Mouse (Mus musculus) lung, embryonic 16.5 days (tissue): ENCODE data around the gene Trove2. TPM values are rescaled to one million over a fixed set of nuclear protein-coding genes. Genes with fewer than 3 reads are reported as not detected.

ENCODE experiments used
- ATAC-seq: fragments of 200-750 bp; cut with Nextera tagmentation; 2 replicates; pipeline ENCODE4 v1.8.0; 2017; ENCODE audit warnings: low read depth, mild to moderate bottlenecking, moderate library complexity
- H3K27ac ChIP-seq: fragments of 300-500 bp; sonication (generic); 2 replicates; pipeline ENCODE4 v1.5.1; 2014; ENCODE audit warnings: mild to moderate bottlenecking, control low read depth, low read length
- H3K27me3 ChIP-seq: fragments of 300-500 bp; sonication (generic); 2 replicates; pipeline ENCODE4 v1.6.1; 2014; ENCODE audit warnings: low read depth, low read length, mixed read lengths; ENCODE audit not compliant: control insufficient read depth, insufficient read depth
- H3K36me3 ChIP-seq: fragments of 300-500 bp; sonication (generic); 2 replicates; pipeline ENCODE4 v1.6.1; 2014; ENCODE audit warnings: low read length; ENCODE audit not compliant: control insufficient read depth, insufficient read depth
- H3K4me1 ChIP-seq: fragments of 300-500 bp; sonication (generic); replicated peaks from 2 replicates; pipeline ENCODE4 v1.6.1; 2014; ENCODE audit warnings: low read length, mixed read lengths; ENCODE audit not compliant: control insufficient read depth, insufficient read depth
- H3K4me2 ChIP-seq: fragments of 300-500 bp; sonication (generic); 2 replicates; pipeline ENCODE4 v1.6.1; 2014; ENCODE audit warnings: low read depth, low read length, control low read depth
- H3K4me3 ChIP-seq: fragments of 300-500 bp; sonication (generic); 2 replicates; pipeline ENCODE4 v1.5.1; 2014; ENCODE audit warnings: mild to moderate bottlenecking, low read length, control low read depth
- H3K9ac ChIP-seq: fragments of 300-500 bp; sonication (generic); 2 replicates; pipeline ENCODE4 v1.6.1; 2014; ENCODE audit warnings: low read length, control low read depth
- H3K9me3 ChIP-seq: fragments of 300-500 bp; sonication (generic); 2 replicates; pipeline ENCODE4 v1.6.1; 2016; ENCODE audit warnings: low read length; ENCODE audit not compliant: control insufficient read depth
- WGBS: fragments of 180-500 bp; shearing (Covaris S2); extraction: QIAGEN DNeasy Blood & Tissue Kit; methylation state at CpG from one replicate; pipeline ENCODE4 v1.1.7; 2014; 5-methylcytosine and 5-hydroxymethylcytosine counted together
- polyA plus RNA-seq: library from polyadenylated mRNA; unstranded; fragments of >200 nt; fragmentation: Nextera tagmentation; extraction: Ambion mirVana; gene quantifications from 2 replicates; pipeline ENCODE4 v1.2.1, GENCODE M21; 2015

Gene Trove2
- polyA plus RNA-seq, 1 experiment from 2014 or later, result 20.3 TPM

GRCm38 (mm10) chr1:143773909-143774308 lies 3.0 kb downstream of the Trove2 start:
- 69% methylated on average over 6 of the region's 6 CpGs for WGBS
- H3K27me3 ChIP-seq, result no peaks in the 10 kb centered on the region
- H3K27ac ChIP-seq, result no peak overlapping the region
- no peak overlapping the region for H3K4me2 ChIP-seq
- H3K36me3 ChIP-seq, result no peaks in the 10 kb centered on the region
- no peak overlapping the region for H3K4me3 ChIP-seq
- H3K9ac ChIP-seq, result no peak overlapping the region
- ATAC-seq, result no peak
- H3K4me1 ChIP-seq, result peaks cover 8% of the 10 kb centered on the region
- H3K9me3 ChIP-seq, result no peaks in the 10 kb centered on the region

- no peak overlapping the region for H3K9ac ChIP-seq
Measured at GRCm38 (mm10) chr1:143773082-143773481, 3.8 kb downstream of the Trove2 start.

GRCm38 (mm10) chr1:143770444-143771109 lies 6.3 kb downstream of the Trove2 start:
- ATAC-seq, result peak; percentile 83
- H3K4me3 ChIP-seq, result no peak overlapping the region

More at GRCm38 (mm10) chr1:143773082-143773481, 3.8 kb downstream of the Trove2 start:
- Histone ChIP-seq H3K4me1 (peaks cover 3% of the 10 kb centered on the region), H3K27ac (no peak overlapping the region), H3K4me2 (peak overlapping the region; percentile 3; the same call in 1 of the 2 replicates), H3K4me3 (no peak overlapping the region), H3K9me3 (no peaks in the 10 kb centered on the region), H3K27me3 (no peaks in the 10 kb centered on the region), H3K36me3 (no peaks in the 10 kb centered on the region)
- no peak for ATAC-seq
- WGBS, result 52% methylated on average over 7 of the region's 7 CpGs

GRCm38 (mm10) chr1:143766238-143766637 lies 10.6 kb downstream of the Trove2 start:
- H3K4me3 ChIP-seq, result no peak overlapping the region
- no peak overlapping the region for H3K4me2 ChIP-seq
- no peaks in the 10 kb centered on the region; the same call in 1 of the 2 replicates for H3K4me1 ChIP-seq
- ATAC-seq, result no peak
- no peaks in the 10 kb centered on the region for H3K9me3 ChIP-seq
- no peaks in the 10 kb centered on the region for H3K27me3 ChIP-seq
- H3K36me3 ChIP-seq, result peaks cover 10% of the 10 kb centered on the region
- no peak overlapping the region for H3K9ac ChIP-seq
- no peak overlapping the region for H3K27ac ChIP-seq
- WGBS, result 91% methylated on average over 6 of the region's 6 CpGs

More at GRCm38 (mm10) chr1:143770444-143771109, 6.3 kb downstream of the Trove2 start:
- H3K4me2 ChIP-seq, result peak overlapping the region; percentile 28
- 0 out of 2 replicates have a peak, but pooled peaks cover under 1% of the 10 kb centered on the region for H3K36me3 ChIP-seq
- peak overlapping the region; percentile 65 for H3K27ac ChIP-seq
- H3K27me3 ChIP-seq, result no peaks in the 10 kb centered on the region
- H3K9ac ChIP-seq, result peak overlapping the region; percentile 24; the same call in 1 of the 2 replicates
- no peaks in the 10 kb centered on the region for H3K9me3 ChIP-seq
- peaks cover 3% of the 10 kb centered on the region for H3K4me1 ChIP-seq
- WGBS, result 34% methylated on average over 20 of the region's 20 CpGs

- Histone ChIP-seq H3K9ac (no peak overlapping the region), H3K27me3 (no peaks in the 10 kb centered on the region), H3K9me3 (no peaks in the 10 kb centered on the region), H3K4me3 (no peak overlapping the region), H3K4me1 (no peaks in the 10 kb centered on the region; the same call in 1 of the 2 replicates), H3K36me3 (peaks cover 13% of the 10 kb centered on the region), H3K27ac (no peak overlapping the region), H3K4me2 (no peak overlapping the region)
- no peak for ATAC-seq
- WGBS, result 71% methylated on average over 4 of the region's 4 CpGs
Measured at GRCm38 (mm10) chr1:143765801-143766200, 11.1 kb downstream of the Trove2 start.

GRCm38 (mm10) chr1:143764443-143764842 lies 12.4 kb downstream of the Trove2 start:
- no peak overlapping the region for H3K27ac ChIP-seq
- H3K4me1 ChIP-seq, result no peaks in the 10 kb centered on the region
- no peak overlapping the region for H3K9ac ChIP-seq
- no peak overlapping the region for H3K4me2 ChIP-seq
- H3K9me3 ChIP-seq, result no peaks in the 10 kb centered on the region
- no peak overlapping the region for H3K4me3 ChIP-seq
- H3K27me3 ChIP-seq, result no peaks in the 10 kb centered on the region
- ATAC-seq, result no peak
- peaks cover 21% of the 10 kb centered on the region for H3K36me3 ChIP-seq
- WGBS, result 53% methylated on average over 1 of the region's 1 CpGs

GRCm38 (mm10) chr1:143762159-143762558 lies 14.7 kb downstream of the Trove2 start:
- Histone ChIP-seq H3K27ac (no peak overlapping the region), H3K4me3 (no peak overlapping the region), H3K4me1 (no peaks in the 10 kb centered on the region), H3K9me3 (no peaks in the 10 kb centered on the region), H3K36me3 (peaks cover 30% of the 10 kb centered on the region), H3K9ac (no peak overlapping the region), H3K27me3 (no peaks in the 10 kb centered on the region), H3K4me2 (no peak overlapping the region)
- ATAC-seq, result no peak
- WGBS, result 84% methylated on average over 8 of the region's 8 CpGs

- WGBS, result 92% methylated on average over 10 of the region's 10 CpGs
- Histone ChIP-seq H3K36me3 (peaks cover 27% of the 10 kb centered on the region), H3K27me3 (no peaks in the 10 kb centered on the region), H3K4me1 (no peaks in the 10 kb centered on the region), H3K27ac (no peak overlapping the region), H3K4me2 (no peak overlapping the region), H3K4me3 (no peak overlapping the region), H3K9me3 (no peaks in the 10 kb centered on the region), H3K9ac (no peak overlapping the region)
- ATAC-seq, result no peak
Measured at GRCm38 (mm10) chr1:143745871-143746270, 31.0 kb downstream of the Trove2 start.

GRCm38 (mm10) chr1:143742186-143742585 lies 34.7 kb downstream of the Trove2 start:
- H3K9ac ChIP-seq, result no peak overlapping the region
- no peaks in the 10 kb centered on the region for H3K9me3 ChIP-seq
- ATAC-seq, result no peak
- H3K4me3 ChIP-seq, result no peak overlapping the region
- H3K27ac ChIP-seq, result no peak overlapping the region
- no peaks in the 10 kb centered on the region for H3K4me1 ChIP-seq
- no peak overlapping the region for H3K4me2 ChIP-seq
- 92% methylated on average over 6 of the region's 6 CpGs for WGBS
- H3K36me3 ChIP-seq, result peaks cover 22% of the 10 kb centered on the region
- H3K27me3 ChIP-seq, result no peaks in the 10 kb centered on the region
